Mouse (Mus musculus) hindbrain, postnatal 0 days (tissue): ENCODE measurements around the gene Kif22. TPM values are rescaled to one million over a fixed set of nuclear protein-coding genes. Genes with fewer than 3 reads are reported as not detected.

Source experiments
- ATAC-seq: fragments of 200-750 bp; cut with Nextera tagmentation; 2 replicates; pipeline ENCODE4 v1.8.0; 2017; ENCODE audit warnings: mild to moderate bottlenecking, moderate TSS enrichment, moderate library complexity
- DNase-seq: peaks from one replicate; pipeline ENCODE4 v3.0.0-alpha.2; 2015; ENCODE audit warnings: low spot score
- H3K27ac ChIP-seq: fragments of 300-500 bp; sonication (generic); 2 replicates; pipeline ENCODE4 v1.5.1; 2014; ENCODE audit warnings: mild to moderate bottlenecking
- H3K27me3 ChIP-seq: fragments of 300-500 bp; sonication (generic); 2 replicates; pipeline ENCODE4 v1.6.1; 2014; ENCODE audit warnings: low read length, mixed read lengths; ENCODE audit not compliant: insufficient read depth
- H3K36me3 ChIP-seq: fragments of 300-500 bp; sonication (generic); 2 replicates; pipeline ENCODE4 v1.6.1; 2014; ENCODE audit warnings: low read length, mixed read lengths; ENCODE audit not compliant: insufficient read depth
- H3K4me1 ChIP-seq: fragments of 300-500 bp; sonication (generic); 2 replicates; pipeline ENCODE4 v1.6.1; 2014; ENCODE audit warnings: antibody characterized with exemption, low read length, mixed read lengths; ENCODE audit not compliant: insufficient read depth
- H3K4me2 ChIP-seq: fragments of 300-500 bp; sonication (generic); 2 replicates; pipeline ENCODE4 v1.6.1; 2014; ENCODE audit warnings: low read depth, mild to moderate bottlenecking, low read length, moderate library complexity, mixed read lengths
- H3K4me3 ChIP-seq: fragments of 300-500 bp; sonication (generic); 2 replicates; pipeline ENCODE4 v1.5.1; 2014; ENCODE audit warnings: low read length
- H3K9ac ChIP-seq: fragments of 300-500 bp; sonication (generic); replicated peaks from 2 replicates; pipeline ENCODE4 v1.6.1; 2014; ENCODE audit warnings: mild to moderate bottlenecking, low read length, moderate library complexity, mixed read lengths
- H3K9me3 ChIP-seq: fragments of 300-500 bp; sonication (generic); 2 replicates; pipeline ENCODE4 v1.6.1; 2016; ENCODE audit warnings: low read length, mixed read lengths
- CTCF ChIP-seq: IDR thresholded peaks from 2 replicates; pipeline ENCODE4 v1.5.1; 2016; ENCODE audit warnings: antibody characterized with exemption, control low read depth, low read depth
- WGBS: fragments of 180-500 bp; shearing (Covaris S2); extraction: QIAGEN DNeasy Blood & Tissue Kit; methylation state at CpG from one replicate; pipeline ENCODE4 v1.1.7; 2014; 5-methylcytosine and 5-hydroxymethylcytosine counted together
- polyA plus RNA-seq: library from polyadenylated mRNA; unstranded; fragments of >200 nt; fragmentation: Nextera tagmentation; extraction: Ambion mirVana; gene quantifications from 2 replicates; pipeline ENCODE4 v1.2.1, GENCODE M21; 2015
- total RNA-seq: library from RNA; depleted of rRNA; stranded (reverse); fragments of >200 nt; gene quantifications from 2 replicates; pipeline ENCODE4 v1.2.3, GENCODE M21; 2014

Kif22 gene
- total and polyA plus RNA-seq, 2 experiments from 2014 or later: 8.1 to 24.5 TPM

DNA sequence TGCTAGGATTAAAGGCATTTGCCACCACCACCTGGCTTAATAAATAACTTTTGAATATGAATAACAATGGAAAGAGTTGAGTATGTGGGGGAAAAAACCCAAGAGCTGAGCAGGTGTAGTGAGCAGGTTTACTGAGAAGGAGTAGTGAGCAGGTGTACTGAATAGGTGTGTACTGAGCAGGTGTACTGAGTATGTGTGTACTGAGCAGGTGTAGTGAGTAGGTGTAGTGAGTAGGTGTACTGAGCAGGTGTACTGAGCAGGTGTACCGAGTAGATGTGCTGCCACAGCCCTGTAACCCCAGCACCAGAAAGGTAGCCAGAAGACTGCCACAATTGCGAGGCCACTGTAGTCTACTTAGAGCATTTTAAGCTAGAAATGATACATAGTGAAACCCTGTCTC, 42.5 kb upstream of the Kif22 start:
- Histone ChIP-seq H3K27ac (no peak overlapping the region), H3K4me3 (no peak overlapping the region), H3K36me3 (no peaks in the 10 kb centered on the region), H3K9me3 (no peaks in the 10 kb centered on the region), H3K4me1 (no peaks in the 10 kb centered on the region), H3K4me2 (no peak overlapping the region), H3K9ac (no peak overlapping the region), H3K27me3 (no peaks in the 10 kb centered on the region)
- TF ChIP-seq CTCF: no peak
- 88% methylated on average over 2 of the region's 2 CpGs for WGBS
- ATAC-seq: no peak
- no peak for DNase-seq

- WGBS: 91% methylated on average over 4 of the region's 4 CpGs
- Histone ChIP-seq H3K9ac (no peak overlapping the region), H3K27me3 (no peaks in the 10 kb centered on the region), H3K36me3 (no peaks in the 10 kb centered on the region), H3K4me3 (no peak overlapping the region), H3K27ac (no peak overlapping the region), H3K4me1 (no peaks in the 10 kb centered on the region), H3K9me3 (no peaks in the 10 kb centered on the region), H3K4me2 (no peak overlapping the region)
- TF ChIP-seq CTCF: no peak
- DNase-seq (no peak), ATAC-seq (no peak)
Observed at GRCm38 (mm10) chr7:127083689-127084088, 41.4 kb upstream of the Kif22 start.

DNA sequence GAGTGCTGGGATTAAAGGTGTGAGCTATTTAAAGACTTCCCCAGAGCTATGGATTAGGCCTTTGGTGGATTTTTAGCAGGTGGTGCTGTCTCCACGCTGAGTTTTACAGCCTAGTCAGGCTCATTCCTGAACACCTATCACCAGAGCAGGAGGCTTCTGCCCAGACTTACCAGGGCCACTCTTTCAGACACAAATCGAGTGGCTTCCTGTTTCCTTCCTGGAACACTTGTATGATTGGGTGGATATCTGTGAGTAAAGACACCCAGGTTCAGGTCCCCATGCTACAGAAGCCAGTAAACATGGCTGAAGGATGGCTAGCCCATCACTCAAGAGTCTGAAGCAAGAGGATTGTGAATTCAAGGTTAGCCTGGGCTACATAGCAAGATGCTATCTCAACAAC, 40.7 kb upstream of the Kif22 start:
- WGBS: 61% methylated on average over 2 of the region's 2 CpGs

DNA sequence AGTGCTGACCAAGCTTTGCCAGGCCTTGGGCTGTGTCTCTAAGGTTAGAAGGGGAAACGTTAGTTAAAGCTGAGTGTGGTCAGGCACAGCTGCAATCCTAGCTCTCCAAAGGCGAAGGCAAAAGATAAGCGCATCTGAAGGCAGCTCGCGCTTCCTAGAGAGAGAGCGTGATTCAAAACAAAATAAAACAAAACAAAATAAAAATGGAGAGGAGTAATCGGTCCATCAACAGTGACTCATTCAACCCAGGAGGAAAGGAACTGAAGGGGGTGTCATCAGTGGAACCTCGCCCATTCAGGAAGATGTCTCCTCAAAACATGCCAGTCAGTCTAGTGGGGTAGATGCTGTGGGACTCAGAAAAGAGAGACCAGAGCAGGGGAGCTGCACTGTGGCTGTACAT, 40.0 kb upstream of the Kif22 start:
- Histone ChIP-seq H3K9ac (no peak overlapping the region), H3K27me3 (no peaks in the 10 kb centered on the region), H3K36me3 (no peaks in the 10 kb centered on the region), H3K27ac (no peak overlapping the region), H3K4me1 (no peaks in the 10 kb centered on the region), H3K4me3 (no peak overlapping the region), H3K4me2 (no peak overlapping the region), H3K9me3 (no peaks in the 10 kb centered on the region)
- WGBS: 84% methylated on average over 8 of the region's 8 CpGs
- TF ChIP-seq CTCF: no peak
- DNase-seq (no peak), ATAC-seq (no peak)

More for the DNA sequence above, 40.7 kb upstream of the Kif22 start:
- ATAC-seq (no peak), DNase-seq (no peak)
- H3K4me3 ChIP-seq: no peak overlapping the region
- H3K9ac ChIP-seq: no peak overlapping the region
- TF ChIP-seq CTCF: no peak
- no peaks in the 10 kb centered on the region for H3K27me3 ChIP-seq
- H3K36me3 ChIP-seq: no peaks in the 10 kb centered on the region
- H3K4me1 ChIP-seq: no peaks in the 10 kb centered on the region
- H3K9me3 ChIP-seq: no peaks in the 10 kb centered on the region
- H3K27ac ChIP-seq: no peak overlapping the region
- H3K4me2 ChIP-seq: no peak overlapping the region

GRCm38 (mm10) chr7:127080045-127080444, 37.8 kb upstream of the Kif22 start:
- Histone ChIP-seq H3K4me1 (no peaks in the 10 kb centered on the region), H3K27ac (no peak overlapping the region), H3K4me2 (no peak overlapping the region), H3K27me3 (no peaks in the 10 kb centered on the region), H3K9me3 (no peaks in the 10 kb centered on the region), H3K9ac (no peak overlapping the region), H3K4me3 (no peak overlapping the region), H3K36me3 (no peaks in the 10 kb centered on the region)
- ATAC-seq (no peak), DNase-seq (no peak)
- WGBS: 59% methylated on average over 3 of the region's 3 CpGs
- TF ChIP-seq CTCF: no peak

DNA sequence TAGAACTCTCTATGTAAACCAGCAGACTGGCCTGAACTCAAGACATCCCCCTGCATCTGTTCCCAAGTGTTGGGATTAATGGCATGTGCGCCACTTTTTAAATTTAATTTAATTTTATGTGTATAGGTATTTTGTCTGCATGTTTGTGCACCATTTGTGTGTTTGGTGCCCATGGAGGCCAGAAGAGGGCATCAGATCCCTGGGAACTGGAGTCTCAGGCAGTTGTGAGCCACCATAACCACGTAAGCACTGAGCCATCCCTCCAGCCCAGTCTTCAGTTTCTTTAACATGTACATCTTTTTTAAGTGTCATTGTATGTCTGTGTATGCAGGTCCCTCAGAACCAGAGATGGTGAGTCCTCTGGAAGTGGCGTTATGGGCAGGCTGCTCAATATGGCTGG, 35.4 kb upstream of the Kif22 start:
- Histone ChIP-seq H3K9me3 (no peaks in the 10 kb centered on the region), H3K27me3 (no peaks in the 10 kb centered on the region), H3K4me1 (no peaks in the 10 kb centered on the region), H3K9ac (no peak overlapping the region), H3K4me2 (no peak overlapping the region), H3K27ac (no peak overlapping the region), H3K36me3 (no peaks in the 10 kb centered on the region), H3K4me3 (no peak overlapping the region)
- ATAC-seq (no peak), DNase-seq (no peak)
- 85% methylated on average over 3 of the region's 3 CpGs for WGBS
- TF ChIP-seq CTCF: no peak

- TF ChIP-seq CTCF: no peak
- no peak for DNase-seq
- 91% methylated on average over 5 of the region's 5 CpGs for WGBS
Observed at GRCm38 (mm10) chr7:127076188-127076587, 33.9 kb upstream of the Kif22 start.

More at GRCm38 (mm10) chr7:127076188-127076587, 33.9 kb upstream of the Kif22 start:
- H3K27me3 ChIP-seq: no peaks in the 10 kb centered on the region
- ATAC-seq: no peak
- H3K4me3 ChIP-seq: no peak overlapping the region
- H3K4me1 ChIP-seq: no peaks in the 10 kb centered on the region
- H3K9ac ChIP-seq: no peak overlapping the region
- no peaks in the 10 kb centered on the region for H3K36me3 ChIP-seq
- no peaks in the 10 kb centered on the region for H3K9me3 ChIP-seq
- no peak overlapping the region for H3K4me2 ChIP-seq
- H3K27ac ChIP-seq: no peak overlapping the region
